Mouse (Mus musculus) adipocyte (in vitro differentiated cells): ENCODE measurements around the gene Crip1.

ENCODE experiments used
- DNase-seq: peaks from one replicate; pipeline ENCODE4 v3.0.0-alpha.2; 2016; ENCODE audit warnings: low spot score

Crip1 gene

DNA sequence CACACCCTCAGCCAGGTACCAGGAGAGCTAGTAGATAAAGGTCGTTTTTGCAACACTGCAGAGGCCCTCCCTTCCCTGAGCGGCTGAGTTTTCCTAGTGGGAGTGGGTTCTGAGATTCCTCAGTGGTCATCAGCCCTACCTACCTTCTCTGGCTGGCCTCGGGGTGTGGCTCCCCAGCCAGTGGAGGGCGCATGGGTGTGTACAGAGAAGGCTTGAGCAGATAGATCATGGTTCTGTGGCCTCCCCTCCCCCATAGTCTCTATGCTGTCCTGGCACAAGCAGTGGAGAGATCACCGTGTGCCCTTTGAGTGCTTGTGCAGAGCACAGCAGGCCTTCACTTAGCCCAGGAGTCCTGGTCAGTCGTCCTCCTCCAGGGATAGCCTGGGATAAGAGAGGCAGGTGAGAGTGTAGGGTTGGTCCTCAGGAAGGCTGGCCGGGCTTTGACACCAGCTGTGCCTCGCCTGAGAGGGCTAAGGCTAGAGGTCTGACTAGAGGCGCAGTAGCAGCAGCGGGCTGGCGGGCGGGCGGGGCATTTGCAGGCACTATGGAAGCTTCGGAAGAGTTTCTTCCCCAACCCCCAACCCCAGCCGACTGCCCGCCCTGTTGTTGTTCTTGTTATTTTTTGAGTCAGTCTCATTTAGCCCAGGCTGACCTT is 2.4 kb downstream of the Crip1 start:
- DNase-seq = no peak

DNA sequence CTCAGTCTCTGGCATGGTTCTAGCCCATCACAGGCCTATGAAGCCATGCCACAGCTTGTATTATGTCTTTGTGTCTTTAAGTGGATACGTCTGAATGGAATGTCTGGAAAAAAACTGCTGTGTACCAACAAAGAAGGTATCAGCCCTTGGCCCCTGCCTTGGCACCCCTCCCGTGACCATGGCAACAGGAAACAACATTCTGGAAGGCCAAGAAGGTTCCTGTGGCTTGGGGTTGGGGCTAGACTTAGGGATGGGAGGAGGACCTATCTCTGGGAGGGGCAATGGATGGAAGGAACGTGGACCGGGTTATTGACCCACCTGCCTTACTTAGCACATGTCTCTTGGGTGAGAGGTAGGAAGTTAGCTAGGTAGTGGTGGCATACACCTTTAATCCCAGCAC is 3.2 kb downstream of the Crip1 start:
- DNase-seq = no peak

DNA sequence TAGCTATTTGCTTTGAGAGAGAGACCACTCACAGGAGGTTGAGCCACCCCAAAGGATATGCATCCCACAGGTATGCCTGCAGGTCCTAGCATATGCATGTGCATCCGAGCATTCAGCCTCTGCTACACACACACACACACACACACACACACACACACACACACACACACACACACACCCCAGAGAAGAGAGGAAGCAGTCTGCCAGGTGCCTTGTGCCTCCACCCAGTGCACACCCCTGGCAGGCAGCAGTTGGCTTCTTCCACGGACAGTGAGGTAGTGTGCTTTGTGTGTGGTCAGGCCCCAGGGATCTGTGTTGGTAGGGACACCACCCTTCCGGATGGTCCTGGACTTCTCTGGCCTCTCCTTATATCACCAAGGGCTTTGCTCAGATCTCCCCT is 3.8 kb downstream of the Crip1 start:
- no peak for DNase-seq

DNA sequence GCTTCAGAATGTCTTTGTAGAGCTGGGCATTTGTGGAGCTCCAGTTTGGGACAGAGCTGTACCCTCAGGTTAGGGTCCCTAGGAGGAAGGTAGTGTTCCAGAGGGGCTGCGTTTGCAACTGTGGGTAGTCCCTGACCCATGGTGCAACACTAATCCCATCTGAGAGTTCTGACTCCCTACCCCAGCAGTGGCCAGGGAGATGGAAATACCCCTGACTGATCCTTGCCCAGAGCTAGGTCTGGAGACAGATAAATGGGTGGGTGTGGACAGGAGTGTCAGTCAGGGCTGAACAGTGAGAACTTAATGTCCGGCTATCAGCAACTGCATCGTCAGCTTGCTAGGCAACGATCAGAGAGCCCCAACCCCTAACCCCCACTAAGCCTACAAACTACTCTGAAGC is 4.5 kb downstream of the Crip1 start:
- no peak for DNase-seq

GRCm38 (mm10) chr12:113151046-113151445 is 4.9 kb downstream of the Crip1 start:
- no peak for DNase-seq

DNA sequence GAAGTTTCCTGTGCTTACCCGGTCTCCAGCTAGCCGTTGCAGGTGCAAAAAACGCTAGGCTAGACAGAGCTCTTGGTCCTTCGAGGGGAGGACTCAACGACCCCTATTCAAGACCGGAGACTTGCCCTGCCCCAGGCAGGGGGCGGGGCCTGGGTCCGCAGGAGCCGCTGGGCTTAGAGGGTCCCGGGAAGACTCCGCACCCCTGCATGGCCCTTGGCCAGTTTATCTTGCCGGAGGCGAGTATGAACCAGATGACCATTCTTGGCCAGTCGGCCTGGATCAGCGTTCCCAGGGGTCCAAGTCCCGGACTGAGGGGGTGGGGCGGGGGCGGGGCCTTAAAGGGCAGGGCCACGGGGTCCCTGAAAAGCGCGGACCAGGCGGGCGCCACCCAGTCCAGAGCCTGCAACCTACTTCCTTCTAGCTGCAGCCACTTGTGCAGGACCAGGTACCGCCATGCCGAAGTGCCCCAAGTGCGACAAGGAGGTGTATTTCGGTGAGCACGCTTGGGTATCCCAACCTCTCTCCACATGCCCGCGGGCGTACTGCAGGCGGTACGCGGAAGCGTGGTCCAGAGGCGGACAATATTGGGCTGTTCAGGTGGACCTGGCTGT is 5.7 kb downstream of the Crip1 start:
- no peak for DNase-seq

DNA sequence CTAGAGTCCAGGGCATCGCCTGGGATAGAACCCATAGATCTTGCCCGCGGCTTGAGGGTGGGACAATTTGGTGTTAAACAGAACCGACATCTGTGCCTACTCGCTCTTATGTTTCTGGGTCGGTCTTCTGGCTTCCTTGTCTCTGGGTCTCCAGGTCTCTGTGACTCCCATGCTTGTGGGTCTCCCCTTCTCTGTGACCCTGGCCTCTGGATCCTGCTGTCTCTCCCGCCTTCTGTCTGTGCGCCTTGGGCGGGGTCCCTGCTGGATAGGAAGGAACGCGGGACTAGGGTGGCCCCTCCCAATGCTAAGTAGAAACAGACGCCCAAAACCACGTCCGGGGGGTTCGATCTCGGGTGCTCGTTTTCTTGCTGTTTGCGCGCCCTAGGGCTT is 6.2 kb downstream of the Crip1 start:
- DNase-seq = no peak

DNA sequence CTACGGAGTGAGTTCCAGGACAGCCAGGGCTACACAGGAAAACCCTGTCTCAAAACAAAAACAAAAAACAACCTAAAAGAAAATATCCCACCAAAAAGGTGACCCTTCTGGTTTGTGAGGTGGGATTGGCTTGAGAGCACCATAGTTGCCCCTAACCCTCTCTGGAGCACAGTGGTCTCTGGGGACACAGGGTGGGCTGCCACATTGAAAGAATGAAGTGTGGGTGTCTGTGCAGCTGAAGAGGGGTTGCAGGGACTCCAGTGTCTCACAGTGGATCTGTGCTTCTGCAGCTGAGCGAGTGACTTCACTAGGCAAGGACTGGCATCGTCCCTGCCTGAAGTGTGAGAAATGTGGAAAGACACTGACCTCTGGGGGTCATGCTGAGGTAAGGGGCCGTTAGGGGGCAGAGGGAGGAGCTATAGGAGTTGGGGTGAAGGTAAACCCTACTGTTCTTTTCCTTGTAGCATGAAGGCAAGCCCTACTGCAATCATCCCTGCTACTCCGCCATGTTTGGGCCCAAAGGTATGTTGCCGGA is 6.9 kb downstream of the Crip1 start:
- no peak for DNase-seq

GRCm38 (mm10) chr12:113153971-113154370 is 7.9 kb downstream of the Crip1 start:
- no peak for DNase-seq

DNA sequence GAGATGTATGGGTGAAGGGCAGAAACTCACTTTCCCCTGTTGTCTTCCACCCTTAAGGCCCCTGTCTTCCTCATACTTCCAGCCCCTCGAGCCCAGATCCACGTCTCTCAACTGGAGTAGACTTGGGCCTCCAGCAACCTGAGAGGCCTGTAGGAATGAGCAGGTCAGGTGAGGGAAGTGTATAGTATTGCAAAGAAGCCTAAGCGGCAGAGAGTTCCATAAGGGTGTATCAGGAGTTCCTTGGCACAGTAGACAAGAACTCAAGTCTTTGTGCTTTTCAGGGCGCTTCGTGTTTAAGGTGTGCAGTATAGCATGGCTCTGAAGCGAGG is 8.6 kb downstream of the Crip1 start:
- DNase-seq = no peak

GRCm38 (mm10) chr12:113155076-113155771 is 9.1 kb downstream of the Crip1 start:
- no peak for DNase-seq

GRCm38 (mm10) chr12:113155887-113156539 is 9.9 kb downstream of the Crip1 start, which contains the start of gene Tedc1:
TSS of gene Tedc1 (plus strand) at chr12:113156421.
- peak; percentile 99 for DNase-seq

DNA sequence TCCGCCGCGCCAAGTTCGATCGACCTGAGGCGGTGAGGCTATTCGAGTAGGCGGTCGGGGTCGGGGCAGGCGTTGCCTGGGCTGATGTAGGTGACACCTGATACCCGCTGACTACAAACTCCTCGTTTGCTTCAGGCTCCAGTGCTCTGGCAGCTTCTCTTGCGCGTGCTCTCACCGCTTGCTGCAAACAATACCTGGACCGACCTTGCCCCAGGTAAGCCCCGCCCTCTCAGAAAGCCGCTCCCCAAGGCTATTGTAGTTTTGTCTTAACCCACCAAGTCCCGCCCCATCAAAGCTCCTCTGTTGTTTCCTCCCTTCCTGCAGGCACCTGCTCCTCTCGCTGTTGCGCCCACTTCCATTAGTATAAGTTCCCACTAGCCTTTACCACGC is 10.4 kb downstream of the Crip1 start:
- DNase-seq = no peak

DNA sequence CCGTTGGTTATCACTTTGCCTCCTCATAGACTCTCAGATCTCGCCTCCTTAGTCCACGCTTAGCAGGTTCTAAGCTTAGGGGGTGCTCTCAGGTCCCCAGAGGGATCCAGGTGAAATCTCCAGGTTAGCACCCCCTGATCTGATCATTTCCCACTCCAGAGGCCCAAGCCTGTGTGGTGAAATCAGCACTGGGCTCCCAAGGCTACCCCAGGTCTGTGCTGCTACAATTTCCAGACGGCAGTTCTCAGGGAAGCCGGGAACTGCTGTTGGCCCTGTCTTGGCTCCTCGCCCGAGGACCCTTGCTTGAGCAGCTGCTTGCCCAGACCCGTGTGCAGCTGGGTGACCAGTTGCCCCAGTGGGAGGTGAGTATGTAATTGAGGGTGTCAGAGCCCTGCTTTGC is 10.9 kb downstream of the Crip1 start:
- no peak for DNase-seq

DNA sequence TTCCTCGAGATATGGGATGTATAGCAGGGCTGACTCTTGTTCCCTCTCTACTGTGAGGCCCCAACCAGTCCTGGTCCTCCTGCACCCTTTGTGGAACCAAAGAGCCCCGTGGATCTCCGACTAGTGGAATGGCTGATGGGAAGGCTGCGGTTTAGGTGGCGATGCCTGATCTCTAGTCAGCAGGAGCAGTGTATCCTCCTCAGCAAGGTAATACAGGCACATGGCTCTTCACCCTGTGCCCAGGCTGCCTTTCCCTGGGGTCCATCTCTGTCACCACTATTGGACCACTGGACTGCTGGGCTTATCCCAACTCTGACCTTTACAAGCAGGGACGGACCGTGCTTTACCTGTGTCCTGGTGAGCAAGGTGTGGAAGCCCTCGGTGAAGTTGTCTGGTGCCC is 11.4 kb downstream of the Crip1 start:
- DNase-seq = no peak

DNA sequence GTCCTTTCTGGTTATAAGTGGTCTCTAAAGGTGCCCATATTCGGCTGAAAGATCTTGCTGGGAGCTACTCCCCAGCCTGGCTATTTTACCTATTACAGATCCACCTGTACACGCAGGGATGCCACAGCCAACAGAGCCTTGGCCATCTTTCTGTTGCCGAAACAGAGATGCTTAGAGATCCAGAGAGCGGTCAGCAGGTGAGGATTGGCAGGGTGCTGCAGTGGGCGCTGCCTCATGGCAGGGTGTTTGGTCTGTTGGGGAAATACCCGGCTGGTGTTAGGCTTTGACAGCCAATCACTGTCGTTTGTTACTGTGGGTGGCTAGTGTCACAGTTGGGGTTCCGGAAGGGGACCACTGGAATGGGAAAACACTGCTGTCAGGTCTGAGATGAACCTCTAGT is 11.9 kb downstream of the Crip1 start:
- DNase-seq = no peak

DNA sequence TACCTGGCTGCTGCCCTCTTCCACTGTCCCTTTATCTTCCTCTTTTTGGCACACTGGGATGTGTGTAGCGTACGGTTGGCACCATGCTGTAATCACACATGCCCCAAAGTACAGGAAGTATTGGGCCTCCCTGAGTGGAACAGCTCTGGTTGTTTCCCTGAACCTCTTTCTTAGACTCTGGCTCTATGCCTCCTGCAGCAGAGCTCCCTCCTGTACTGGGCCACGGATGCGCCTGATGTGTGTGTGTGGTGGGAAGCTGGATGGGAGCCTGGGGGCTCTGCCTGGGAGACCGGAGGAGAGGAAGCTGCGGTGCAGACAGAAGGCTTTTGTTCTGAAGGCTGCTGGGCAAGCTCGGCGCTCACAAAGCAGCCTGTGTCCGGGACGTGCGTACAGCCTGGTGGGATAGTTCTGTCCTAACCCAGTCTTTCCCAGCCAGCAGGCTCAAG is 17.5 kb downstream of the Crip1 start:
- no peak for DNase-seq

- no peak for DNase-seq
These were observed 22.0 kb downstream of the Crip1 start for GRCm38 (mm10) chr12:113168031-113168536.

- DNase-seq = no peak
These were observed 31.0 kb downstream of the Crip1 start for GRCm38 (mm10) chr12:113176960-113177725.

GRCm38 (mm10) chr12:113181020-113181419 is 34.9 kb downstream of the Crip1 start:
- no peak for DNase-seq

DNA sequence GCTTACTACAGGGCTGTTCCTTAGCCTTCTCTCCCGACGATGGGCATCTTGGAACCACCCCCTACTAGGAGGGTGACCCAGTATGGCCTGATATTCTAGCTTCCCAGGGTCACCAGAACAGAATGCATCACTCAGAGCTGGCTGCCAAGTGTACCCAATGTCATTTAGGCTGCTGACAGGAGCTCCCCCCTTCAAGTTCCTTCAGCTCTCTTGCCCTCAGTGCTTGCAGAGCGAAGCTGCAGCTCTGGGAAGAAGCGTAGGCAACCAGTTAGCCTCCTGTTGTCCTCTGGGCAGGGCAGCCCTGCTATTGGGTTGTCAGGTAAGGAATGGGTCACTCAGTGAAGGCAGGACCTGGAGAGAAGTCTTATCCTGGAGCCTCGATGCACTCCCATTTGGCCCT is 38.8 kb downstream of the Crip1 start:
- DNase-seq = no peak
